Mouse (Mus musculus): ENCODE results near the gene Poglut1.

DNA sequence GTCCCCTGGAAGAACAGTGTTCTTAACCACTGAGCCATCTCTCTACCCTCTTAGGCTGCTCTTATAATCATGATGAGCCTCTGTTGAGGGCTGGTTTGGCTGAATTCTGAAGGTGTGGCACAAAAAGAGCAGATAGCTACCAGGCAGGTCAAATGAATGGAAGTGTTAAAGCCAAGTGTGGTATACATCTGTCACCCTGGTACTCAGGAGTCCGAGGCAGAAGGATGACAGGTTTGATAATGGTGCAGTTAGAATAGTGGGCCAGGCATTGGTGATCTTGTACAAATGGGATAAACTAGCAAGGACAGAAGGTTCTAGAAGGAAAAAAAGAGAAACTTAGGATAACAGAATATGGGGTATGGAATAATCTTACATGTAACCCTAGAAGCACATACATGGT is 44.4 kb upstream of the Poglut1 start:
- TF ChIP-seq CTCF (IDR thresholded peaks at IDR 0.05; ENCODE audit: insufficient read depth, low read depth, low read length) (no peak), POLR2A (IDR thresholded peaks at IDR 0.05; ENCODE audit: insufficient read depth, low read depth, low read length) (no peak)
